Mouse (Mus musculus): Measurements from ENCODE around the gene Mrgprg.

GRCm38 (mm10) chr7:143751380-143751779 is 15.4 kb downstream of the Mrgprg start:
- TF ChIP-seq CTCF (IDR thresholded peaks at IDR 0.05; ENCODE audit: insufficient read depth, low read depth, low read length) (no peak), POLR2A (IDR thresholded peaks at IDR 0.05; ENCODE audit: insufficient read depth, low read depth, low read length) (no peak)
